Mouse (Mus musculus): Measurements from ENCODE around the gene Ly86. TPM values are rescaled to one million over a fixed set of nuclear protein-coding genes. Genes with fewer than 3 reads are reported as not detected.

Gene Ly86
- total RNA-seq, 2 experiments from 2014 or later, result 8.0 to 8.9 TPM

DNA sequence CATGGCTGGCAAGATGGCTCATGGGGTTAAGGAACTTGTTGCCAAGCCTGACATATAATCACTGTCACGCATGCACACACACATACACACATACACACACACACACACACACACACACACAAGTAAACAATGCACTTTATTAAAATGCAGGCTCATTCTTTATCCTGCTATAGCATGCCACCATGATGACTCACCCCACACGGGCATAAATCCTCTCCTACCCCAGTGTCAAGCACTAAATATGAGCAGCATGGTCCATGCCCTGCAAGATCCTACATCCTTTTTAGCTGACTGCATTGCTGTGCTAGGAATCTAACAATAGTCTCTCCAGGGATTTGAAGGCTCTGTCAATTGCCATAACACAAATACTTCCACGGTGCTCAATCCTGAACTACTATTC is 83.5 kb downstream of the Ly86 start:
- no peak for DNase-seq (ENCODE audit: extremely low spot score in 1 of 2, low spot score in 1 of 2)

DNA sequence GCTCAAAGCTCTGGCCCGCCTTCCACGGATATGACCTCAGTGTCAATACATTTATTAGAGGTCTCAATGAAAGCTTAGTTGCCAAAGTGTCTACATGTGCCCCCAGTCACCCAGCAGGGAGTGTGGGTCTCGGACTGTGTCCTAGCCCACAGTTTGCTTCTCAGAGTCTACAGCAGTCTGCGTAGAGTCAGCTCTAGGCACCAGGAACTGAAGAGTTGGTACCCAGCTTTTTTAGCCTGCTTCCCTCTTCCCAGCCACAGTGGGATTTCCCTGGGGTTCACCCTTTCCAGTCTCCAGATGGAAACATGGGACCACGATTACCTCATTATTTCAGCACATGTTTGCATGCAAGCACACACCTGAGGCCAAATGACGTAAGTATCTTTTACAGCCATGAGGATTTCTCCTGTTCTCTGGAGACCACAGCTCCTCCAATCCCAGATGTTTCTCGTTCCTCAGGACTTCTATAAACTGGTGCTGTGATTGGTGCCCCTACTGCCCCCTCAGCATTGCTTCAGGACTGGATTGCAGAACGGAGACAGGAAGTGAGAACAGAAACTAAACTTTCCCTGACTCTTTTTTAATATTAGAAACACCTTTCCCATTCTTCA is 84.8 kb downstream of the Ly86 start:
- DNase-seq (ENCODE audit: extremely low spot score in 1 of 2, low spot score in 1 of 2), result no peak

- no peak for DNase-seq (ENCODE audit: extremely low spot score in 1 of 2, low spot score in 1 of 2)
These were observed 86.7 kb downstream of the Ly86 start for GRCm38 (mm10) chr13:37431707-37432106.

- no peak for DNase-seq (ENCODE audit: extremely low spot score in 1 of 2, low spot score in 1 of 2)
These were observed 87.6 kb downstream of the Ly86 start for GRCm38 (mm10) chr13:37432653-37433052.

GRCm38 (mm10) chr13:37433142-37433541 is 88.1 kb downstream of the Ly86 start:
- DNase-seq (ENCODE audit: extremely low spot score in 1 of 2, low spot score in 1 of 2), result no peak

GRCm38 (mm10) chr13:37433730-37434129 is 88.7 kb downstream of the Ly86 start:
- DNase-seq (ENCODE audit: extremely low spot score in 1 of 2, low spot score in 1 of 2), result no peak

- peak; percentile 23 to 38 for DNase-seq (ENCODE audit: extremely low spot score in 1 of 2, low spot score in 1 of 2)
These were observed 89.2 kb downstream of the Ly86 start for GRCm38 (mm10) chr13:37434137-37434772.

DNA sequence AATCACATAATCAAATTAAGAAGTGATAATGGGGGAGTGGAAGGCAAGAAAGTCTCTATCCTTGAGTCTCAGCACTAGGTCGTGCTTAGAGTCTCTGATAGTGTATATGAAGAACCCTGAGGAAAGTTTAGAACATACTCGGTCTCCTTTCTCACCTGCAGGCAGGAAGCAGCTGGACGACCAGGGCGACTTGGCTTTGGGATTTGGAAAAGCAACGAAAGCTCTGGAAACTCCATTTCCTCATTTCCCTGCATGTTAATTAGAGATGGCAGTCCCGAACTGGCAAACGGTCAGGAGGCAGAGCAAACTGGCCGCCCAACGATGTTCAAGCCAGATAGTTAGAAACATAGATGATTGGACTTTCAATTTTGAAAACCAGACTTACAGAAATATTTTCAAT is 89.8 kb downstream of the Ly86 start:
- no peak for DNase-seq (ENCODE audit: extremely low spot score in 1 of 2, low spot score in 1 of 2)

DNA sequence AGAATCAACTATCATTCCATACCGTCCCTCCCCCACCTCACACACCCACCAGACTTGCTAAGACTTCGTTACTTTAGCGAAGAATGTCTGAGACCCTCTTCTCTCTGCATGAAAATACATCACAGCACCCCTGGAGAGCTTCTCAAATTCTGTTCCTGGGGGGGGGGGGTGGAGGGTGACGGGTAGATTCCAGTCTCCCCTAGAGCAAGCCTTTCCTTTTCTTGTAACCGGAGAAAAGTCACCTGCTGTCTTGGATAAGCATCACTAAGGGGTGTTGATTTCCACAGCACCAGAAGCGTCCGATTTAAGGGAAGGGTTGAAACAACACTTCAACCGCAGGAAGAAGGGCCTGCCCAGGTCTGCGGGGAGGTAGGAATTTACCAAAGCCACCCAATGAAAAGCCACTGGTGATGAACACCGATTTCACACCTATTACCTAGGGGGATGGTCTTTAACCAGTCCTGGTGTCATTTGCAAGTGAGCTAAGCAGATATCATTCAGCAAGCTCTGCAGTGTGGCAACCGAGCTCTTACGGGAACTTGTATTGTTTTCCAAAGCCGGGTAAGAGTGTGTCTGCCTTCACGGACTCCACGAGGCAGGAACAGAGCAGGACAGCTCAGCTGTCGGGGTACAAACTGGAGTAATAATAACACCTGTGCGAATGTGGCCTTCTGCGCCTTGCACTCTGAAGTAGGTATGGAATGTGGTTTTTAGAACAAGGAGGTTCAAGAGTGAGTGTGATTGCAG is 91.4 kb downstream of the Ly86 start:
- no peak for DNase-seq (ENCODE audit: extremely low spot score in 1 of 2, low spot score in 1 of 2)

GRCm38 (mm10) chr13:37438788-37439187 is 93.8 kb downstream of the Ly86 start:
- DNase-seq (ENCODE audit: extremely low spot score in 1 of 2, low spot score in 1 of 2), result no peak

- DNase-seq (ENCODE audit: extremely low spot score in 1 of 2, low spot score in 1 of 2), result no peak
These were observed 94.5 kb downstream of the Ly86 start for GRCm38 (mm10) chr13:37439477-37439876.

GRCm38 (mm10) chr13:37439941-37440340 is 94.9 kb downstream of the Ly86 start:
- DNase-seq (ENCODE audit: extremely low spot score in 1 of 2, low spot score in 1 of 2), result no peak

- DNase-seq (ENCODE audit: extremely low spot score in 1 of 2, low spot score in 1 of 2), result no peak
These were observed 95.7 kb downstream of the Ly86 start for GRCm38 (mm10) chr13:37440593-37441307.

DNA sequence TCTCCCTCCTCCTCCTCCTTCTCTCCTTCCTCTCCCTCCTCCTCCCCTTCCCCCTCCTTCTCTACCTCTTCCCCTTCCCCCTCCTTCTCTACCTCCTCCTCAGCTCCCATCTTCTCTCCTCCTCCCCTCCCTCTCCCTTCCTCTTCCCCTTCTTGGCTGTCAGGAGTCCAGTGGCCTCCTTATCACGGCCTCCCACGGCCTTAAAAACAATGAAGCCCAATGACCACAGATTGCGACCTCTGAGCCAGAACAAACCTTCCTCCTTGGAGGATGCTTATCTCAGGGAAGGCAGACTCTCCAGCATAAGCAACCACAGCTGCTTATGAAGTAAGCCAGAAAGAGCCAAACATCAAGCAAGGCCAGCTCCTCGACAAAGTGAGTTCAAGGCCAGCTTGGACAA is 97.0 kb downstream of the Ly86 start:
- no peak for DNase-seq (ENCODE audit: extremely low spot score in 1 of 2, low spot score in 1 of 2)

DNA sequence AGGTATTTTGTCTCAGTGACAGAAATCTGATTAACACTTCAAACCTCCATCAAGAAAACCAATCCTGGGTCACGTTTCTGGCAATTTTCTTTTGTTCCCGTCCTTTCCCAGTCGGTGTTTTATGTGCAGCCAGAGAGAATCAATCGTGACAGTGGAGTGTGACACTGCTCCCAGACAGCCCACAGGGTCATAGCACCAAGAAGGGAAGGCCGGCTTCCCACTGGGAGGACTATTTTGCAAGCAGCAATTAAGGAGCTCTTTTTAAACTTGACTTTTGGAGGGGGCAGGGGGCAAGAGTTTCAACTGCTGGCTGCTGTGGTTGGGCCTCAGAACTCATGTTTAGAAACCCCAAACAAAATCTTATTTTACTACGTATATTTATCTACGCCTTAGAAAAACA is 97.5 kb downstream of the Ly86 start:
- no peak for DNase-seq (ENCODE audit: extremely low spot score in 1 of 2, low spot score in 1 of 2)

DNA sequence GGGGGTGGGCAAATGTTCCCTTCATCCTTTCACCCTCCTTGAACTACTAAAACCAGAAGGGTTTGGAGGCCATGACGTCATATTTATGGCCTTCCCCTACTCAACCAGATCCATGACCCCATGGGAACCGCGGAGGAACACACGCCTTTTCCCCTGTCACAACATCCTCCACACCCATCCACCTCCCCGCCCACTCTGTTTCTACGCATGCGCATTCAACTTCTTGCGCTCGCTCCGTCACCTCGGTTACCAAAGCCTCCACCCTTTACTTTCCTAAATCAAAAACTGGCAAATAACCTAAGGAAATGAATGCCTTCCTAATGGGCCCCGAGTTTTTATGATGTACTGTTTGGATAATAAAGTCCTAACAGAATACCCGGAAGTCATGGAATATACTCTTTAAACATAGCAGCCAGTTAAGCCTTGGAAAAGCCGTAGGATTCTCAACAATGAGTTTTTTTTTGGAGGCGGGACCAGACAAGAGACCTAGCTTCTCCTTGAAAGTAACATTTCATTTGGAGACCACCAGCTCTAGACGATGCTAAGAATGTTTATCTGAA is 101.8 kb downstream of the Ly86 start:
- DNase-seq (ENCODE audit: extremely low spot score in 1 of 2, low spot score in 1 of 2), result no peak

DNA sequence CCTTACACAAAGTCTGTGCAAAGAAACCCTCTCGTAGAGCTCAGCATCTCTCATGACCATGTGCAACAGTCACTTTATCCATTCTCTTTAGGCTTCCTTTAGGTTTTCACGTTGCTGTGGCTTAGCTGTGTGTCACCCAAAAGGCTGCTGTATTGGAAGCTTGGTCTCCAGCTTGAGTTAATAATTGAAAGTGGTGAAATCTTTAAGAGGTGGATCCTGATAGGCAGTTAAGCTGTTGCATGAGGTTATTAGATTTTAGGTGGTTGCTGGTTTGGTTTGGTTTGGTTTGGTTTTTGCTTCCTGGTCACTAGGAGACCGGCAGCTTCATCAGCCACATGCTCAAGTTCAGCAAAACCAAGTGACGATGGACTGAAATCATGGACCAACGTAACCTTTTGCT is 106.0 kb downstream of the Ly86 start:
- DNase-seq (ENCODE audit: extremely low spot score in 1 of 2, low spot score in 1 of 2), result no peak

- no peak for DNase-seq (ENCODE audit: extremely low spot score in 1 of 2, low spot score in 1 of 2)
These were observed 106.5 kb downstream of the Ly86 start for GRCm38 (mm10) chr13:37451471-37451870.

DNA sequence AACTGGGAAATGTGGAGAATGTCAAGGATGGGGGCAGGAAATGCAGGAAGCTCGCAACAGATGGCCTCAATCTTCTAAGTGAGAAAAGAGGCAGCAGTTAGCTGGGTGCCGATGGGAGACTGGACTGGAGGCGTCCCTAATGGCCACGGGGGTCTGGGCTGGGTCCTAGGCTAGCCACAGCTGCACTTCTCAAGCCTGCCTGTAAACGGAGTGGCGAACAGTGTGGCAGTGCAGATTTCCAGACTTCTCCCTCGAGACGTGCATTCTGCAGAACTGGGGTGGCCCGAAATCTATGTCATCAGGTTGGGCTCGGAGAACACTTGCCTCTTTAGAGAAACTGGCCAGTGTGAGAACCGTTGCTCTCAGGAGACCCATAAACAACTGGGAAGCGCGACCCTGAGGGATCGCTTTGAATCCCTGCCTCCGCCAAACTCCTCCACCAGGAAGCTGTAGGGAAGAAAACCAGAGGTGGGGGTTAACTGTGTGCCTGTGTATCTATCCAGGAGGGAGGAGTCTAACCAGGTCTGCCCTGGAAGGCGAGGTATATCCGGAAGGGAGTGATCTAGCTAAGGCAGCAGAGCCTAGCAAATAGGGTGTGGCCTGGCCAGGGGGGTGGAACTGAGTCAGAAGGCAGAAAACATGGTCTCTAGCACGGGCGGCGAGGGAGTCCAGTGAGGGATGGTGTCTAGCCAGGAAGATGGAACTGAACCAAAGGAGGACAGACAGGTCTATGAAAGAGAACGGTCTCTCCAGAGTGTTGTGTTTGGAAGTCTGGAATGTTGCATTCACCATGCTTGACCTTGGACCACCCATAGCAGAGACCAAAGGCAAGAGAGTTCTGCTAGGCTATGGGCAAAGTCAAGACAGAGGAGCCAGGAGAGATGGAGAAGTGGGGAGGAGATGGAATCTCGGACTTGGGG is 107.3 kb downstream of the Ly86 start:
- peak; percentile 28 to 36 for DNase-seq (ENCODE audit: extremely low spot score in 1 of 2, low spot score in 1 of 2)

- peak; percentile 58 to 72 for DNase-seq (ENCODE audit: extremely low spot score in 1 of 2, low spot score in 1 of 2)
These were observed 108.2 kb downstream of the Ly86 start for GRCm38 (mm10) chr13:37453203-37453602.
